Mouse (Mus musculus): Measurements from ENCODE around the gene Ryr1. TPM values are rescaled to one million over a fixed set of nuclear protein-coding genes. Genes with fewer than 3 reads are reported as not detected.
"Not testable (repeated sequence)": the region's sequence is repeated elsewhere in the genome, so short reads cannot be mapped to it uniquely, and the experiment has no call there.

Gene Ryr1
- polyA plus RNA-seq, 1 experiment from 2014 or later: 0.49 TPM

- peak overlapping the region; percentile 18; the same call in 1 of the 2 replicates for H3K4me3 ChIP-seq
- peaks cover 8% of the 10 kb centered on the region; the same call in 1 of the 2 replicates for H3K9me3 ChIP-seq (replicated peaks)
- no peak overlapping the region for H3K27ac ChIP-seq (replicated peaks)
- H3K4me1 ChIP-seq: peaks cover 47% of the 10 kb centered on the region
- WGBS: 3% methylated on average over 5 of the region's 5 CpGs
- peaks cover 53% of the 10 kb centered on the region for H3K27me3 ChIP-seq (ENCODE audit: low read depth, poor library complexity, severe bottlenecking)
- H3K36me3 ChIP-seq: peaks cover 33% of the 10 kb centered on the region
- no peak for DNase-seq (ENCODE audit: low spot score)
Measured at GRCm38 (mm10) chr7:29158264-29158663, 33.3 kb upstream of the Ryr1 start.

DNA sequence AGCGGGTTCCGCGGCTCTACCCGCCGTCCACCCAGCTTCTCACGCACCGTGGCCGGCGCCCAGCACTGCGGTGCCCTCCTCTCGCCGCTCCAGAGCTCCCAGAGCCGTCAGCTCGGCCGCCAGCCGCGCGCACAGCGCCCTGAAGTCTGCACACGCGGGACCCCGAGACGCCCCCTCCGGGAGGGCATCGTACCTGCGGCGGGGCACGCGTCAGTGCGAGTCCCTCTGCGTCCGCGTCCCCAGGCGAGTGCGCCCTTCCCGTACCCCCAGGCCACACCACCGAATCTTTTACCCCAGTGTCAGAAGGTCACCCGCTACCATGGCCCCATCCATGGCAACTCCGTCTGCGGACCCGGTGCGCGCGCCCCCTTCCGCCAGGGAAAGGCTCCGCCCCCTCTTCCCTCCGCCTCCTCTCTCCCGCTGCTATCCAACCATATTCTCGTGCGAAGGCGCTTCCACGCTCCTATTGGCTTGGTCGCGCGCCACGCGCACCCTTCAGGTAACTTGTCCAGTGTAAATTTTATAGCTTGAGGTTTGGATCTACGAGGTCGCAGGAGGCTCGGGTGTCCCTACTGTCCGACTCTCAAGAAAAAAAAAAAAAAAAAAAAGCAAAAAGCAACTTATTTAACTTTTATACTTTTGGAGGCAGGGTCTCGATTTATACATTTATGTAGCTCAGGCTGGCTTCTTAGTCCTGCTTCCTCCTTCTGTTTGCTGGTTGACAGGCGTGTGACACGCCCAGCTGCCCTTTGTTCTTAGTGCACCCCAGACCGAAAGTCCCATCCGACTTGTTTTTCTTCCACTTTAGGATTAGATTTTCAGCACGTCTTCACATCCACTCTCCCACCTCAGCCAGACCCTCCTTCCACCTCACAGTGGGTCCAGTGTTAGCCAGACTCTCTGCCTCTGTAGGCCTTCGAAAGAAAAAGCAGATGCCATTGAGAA is 31.1 kb upstream of the Ryr1 start, which contains the start of gene Fam98c:
Gene Fam98c (minus strand): TSS at position 397 of the 945 bp plus-strand sequence.
- peak; percentile 86 for DNase-seq (ENCODE audit: low spot score)
- WGBS: 4% methylated on average over 68 of the region's 68 CpGs
- H3K36me3 ChIP-seq: peaks cover 14% of the 10 kb centered on the region
- peaks cover 8% of the 10 kb centered on the region; the same call in 1 of the 2 replicates for H3K9me3 ChIP-seq (replicated peaks)
- H3K27ac ChIP-seq (replicated peaks): peak within 1 kb of the TSS; percentile 89
- peaks cover 33% of the 10 kb centered on the region for H3K4me1 ChIP-seq
- peaks cover 39% of the 10 kb centered on the region for H3K27me3 ChIP-seq (ENCODE audit: low read depth, poor library complexity, severe bottlenecking)
- H3K4me3 ChIP-seq: peak within 1 kb of the TSS; percentile 85

DNA sequence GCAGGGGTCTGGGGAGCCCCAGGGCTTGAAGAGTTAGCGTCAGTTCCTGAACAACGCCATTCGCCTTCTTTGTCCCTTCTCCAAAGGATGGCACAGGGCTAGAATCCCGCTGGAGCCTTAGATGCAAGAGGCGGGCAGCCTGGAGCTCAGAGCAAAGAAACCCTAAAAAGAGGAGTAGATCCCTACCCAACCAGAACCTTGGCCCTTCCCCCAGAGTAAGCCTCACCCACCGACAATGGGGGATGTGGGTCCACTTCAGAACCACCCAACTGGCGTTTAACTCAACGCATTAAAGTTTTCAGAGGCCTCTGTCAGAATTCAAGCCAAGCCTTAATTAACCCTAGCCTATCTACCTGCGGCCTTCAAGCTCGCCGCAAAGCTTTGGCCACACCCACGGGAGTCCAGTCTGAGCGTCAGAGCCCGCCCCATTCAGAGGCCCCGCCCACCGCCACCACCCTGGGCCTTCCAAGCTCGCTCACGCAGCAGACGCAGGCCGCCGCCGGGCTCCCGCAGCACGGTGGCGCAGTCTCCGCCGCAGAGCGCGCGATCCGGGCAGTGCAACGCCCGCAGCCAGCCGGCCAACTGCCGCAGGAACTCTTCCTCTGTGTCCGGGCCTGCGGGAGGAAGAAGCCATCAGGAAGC is 30.3 kb upstream of the Ryr1 start:
- peaks cover 39% of the 10 kb centered on the region for H3K27me3 ChIP-seq (ENCODE audit: low read depth, poor library complexity, severe bottlenecking)
- H3K27ac ChIP-seq (replicated peaks): peak overlapping the region; percentile 89
- WGBS: 7% methylated on average over 37 of the region's 37 CpGs
- peak overlapping the region; percentile 85 for H3K4me3 ChIP-seq
- H3K9me3 ChIP-seq (replicated peaks): peaks cover 8% of the 10 kb centered on the region; the same call in 1 of the 2 replicates
- peaks cover 33% of the 10 kb centered on the region for H3K4me1 ChIP-seq
- peaks cover 9% of the 10 kb centered on the region; the same call in 1 of the 2 replicates for H3K36me3 ChIP-seq
- peak; percentile 87 for DNase-seq (ENCODE audit: low spot score)

DNA sequence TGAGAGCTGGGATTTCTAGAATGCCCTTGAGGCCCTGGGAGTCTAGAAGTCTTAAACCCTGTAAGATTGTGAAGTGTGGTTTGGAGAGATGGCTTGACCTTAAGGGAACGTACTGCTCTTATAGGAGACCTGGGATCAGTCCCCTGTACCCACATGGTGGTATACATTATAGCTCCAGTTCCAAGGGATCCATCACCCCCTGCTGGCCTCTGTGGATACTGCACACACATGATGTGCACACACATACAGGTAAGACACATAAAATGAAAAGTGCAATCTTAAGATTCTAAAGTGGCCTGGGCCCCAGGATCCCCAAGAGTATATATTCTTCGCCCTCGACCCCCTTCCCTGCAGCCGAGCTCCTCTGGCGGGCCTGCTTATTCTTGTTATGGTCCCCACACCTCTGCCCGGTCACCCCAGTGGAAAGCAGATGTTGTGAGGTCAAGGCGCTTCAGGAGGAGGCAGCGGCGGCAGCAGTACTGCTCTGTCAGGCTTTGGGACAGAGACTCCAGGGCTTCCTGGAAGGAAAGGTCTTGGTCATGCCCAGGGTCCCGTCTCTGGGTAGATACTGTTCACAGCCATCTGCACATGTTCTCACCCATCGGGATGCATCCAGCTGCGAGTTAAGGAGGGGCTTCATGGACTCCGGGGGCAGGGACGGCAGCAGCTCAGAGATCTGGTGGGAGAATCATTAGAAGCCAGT is 29.2 kb upstream of the Ryr1 start:
- Histone ChIP-seq H3K27me3 (ENCODE audit: low read depth, poor library complexity, severe bottlenecking) (peaks cover 27% of the 10 kb centered on the region), H3K36me3 (peaks cover 9% of the 10 kb centered on the region; the same call in 1 of the 2 replicates), H3K4me3 (no peak overlapping the region), H3K27ac (replicated peaks) (no peak overlapping the region), H3K9me3 (replicated peaks) (peaks cover 8% of the 10 kb centered on the region; the same call in 1 of the 2 replicates), H3K4me1 (peaks cover 31% of the 10 kb centered on the region)
- no peak for DNase-seq (ENCODE audit: low spot score)
- 94% methylated on average over 14 of the region's 14 CpGs for WGBS

- no peak overlapping the region for H3K27ac ChIP-seq (replicated peaks)
- peaks cover 8% of the 10 kb centered on the region; the same call in 1 of the 2 replicates for H3K9me3 ChIP-seq (replicated peaks)
- H3K36me3 ChIP-seq: peaks cover 9% of the 10 kb centered on the region; the same call in 1 of the 2 replicates
- no peak overlapping the region for H3K4me3 ChIP-seq
- peaks cover 8% of the 10 kb centered on the region for H3K27me3 ChIP-seq (ENCODE audit: low read depth, poor library complexity, severe bottlenecking)
- 66% methylated on average over 10 of the region's 10 CpGs for WGBS
- no peak for DNase-seq (ENCODE audit: low spot score)
- peaks cover 22% of the 10 kb centered on the region for H3K4me1 ChIP-seq
Measured at GRCm38 (mm10) chr7:29151486-29151885, 26.5 kb upstream of the Ryr1 start.

DNA sequence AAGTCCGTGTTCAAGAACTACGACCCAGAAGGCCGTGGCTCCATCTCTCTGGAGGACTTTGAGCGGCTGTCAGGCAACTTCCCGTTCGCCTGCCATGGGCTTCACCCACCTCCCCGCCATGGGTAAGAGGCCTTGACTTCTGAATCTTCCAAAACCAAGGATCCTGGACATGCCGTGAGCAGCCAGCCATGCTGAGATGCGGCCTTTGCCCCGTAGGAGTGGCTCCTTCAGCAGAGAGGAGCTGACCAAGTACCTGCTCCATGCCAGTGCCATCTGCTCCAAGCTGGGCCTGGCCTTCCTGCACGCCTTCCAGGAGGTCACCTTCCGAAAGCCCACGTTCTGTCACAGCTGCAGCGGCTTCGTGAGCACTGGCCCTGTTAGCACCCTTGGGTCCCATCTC is 23.8 kb upstream of the Ryr1 start:
- peaks cover 6% of the 10 kb centered on the region; the same call in 1 of the 2 replicates for H3K4me1 ChIP-seq
- no peaks in the 10 kb centered on the region for H3K27me3 ChIP-seq (ENCODE audit: low read depth, poor library complexity, severe bottlenecking)
- peaks cover 2% of the 10 kb centered on the region; the same call in 1 of the 2 replicates for H3K9me3 ChIP-seq (replicated peaks)
- WGBS: 89% methylated on average over 15 of the region's 15 CpGs
- DNase-seq (ENCODE audit: low spot score): no peak
- H3K36me3 ChIP-seq: peaks cover 3% of the 10 kb centered on the region; the same call in 1 of the 2 replicates
- H3K27ac ChIP-seq (replicated peaks): no peak overlapping the region
- no peak overlapping the region for H3K4me3 ChIP-seq

- 89% methylated on average over 7 of the region's 7 CpGs for WGBS
- Histone ChIP-seq H3K36me3 (no peaks in the 10 kb centered on the region), H3K9me3 (replicated peaks) (no peaks in the 10 kb centered on the region)
Measured at GRCm38 (mm10) chr7:29146625-29147367, 21.8 kb upstream of the Ryr1 start.

DNA sequence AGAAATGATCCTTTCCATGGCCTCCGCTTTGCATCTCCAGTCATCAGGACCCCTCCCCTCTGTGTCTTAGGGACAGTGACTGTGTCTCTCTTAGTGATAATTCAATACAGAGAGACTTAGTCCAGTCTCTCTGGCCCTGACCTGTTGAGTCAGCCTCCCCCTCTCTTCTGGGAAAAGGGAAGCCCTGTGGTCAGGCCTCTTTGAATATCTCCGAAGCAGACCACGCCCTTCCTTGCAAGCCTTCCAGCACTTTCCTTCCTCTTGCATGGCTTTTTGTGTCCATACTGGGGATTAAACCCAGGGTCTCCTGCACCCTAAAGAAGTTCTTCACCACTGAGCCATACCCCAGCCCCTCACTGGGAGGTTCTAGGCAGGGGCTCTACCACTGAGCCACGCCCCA is 19.0 kb upstream of the Ryr1 start:
- no peaks in the 10 kb centered on the region for H3K36me3 ChIP-seq
- no peak overlapping the region for H3K4me3 ChIP-seq
- H3K9me3 ChIP-seq (replicated peaks): no peaks in the 10 kb centered on the region
- H3K4me1 ChIP-seq: peaks cover 6% of the 10 kb centered on the region; the same call in 1 of the 2 replicates
- H3K27me3 ChIP-seq (ENCODE audit: low read depth, poor library complexity, severe bottlenecking): no peaks in the 10 kb centered on the region
- WGBS: 89% methylated on average over 4 of the region's 4 CpGs
- H3K27ac ChIP-seq (replicated peaks): no peak overlapping the region
- DNase-seq (ENCODE audit: low spot score): no peak

More at GRCm38 (mm10) chr7:29146625-29147367, 21.8 kb upstream of the Ryr1 start:
- H3K27ac ChIP-seq (replicated peaks): no peak overlapping the region
- no peak overlapping the region for H3K4me3 ChIP-seq
- no peak for DNase-seq (ENCODE audit: low spot score)
- peaks cover 6% of the 10 kb centered on the region; the same call in 1 of the 2 replicates for H3K4me1 ChIP-seq
- H3K27me3 ChIP-seq (ENCODE audit: low read depth, poor library complexity, severe bottlenecking): no peaks in the 10 kb centered on the region

DNA sequence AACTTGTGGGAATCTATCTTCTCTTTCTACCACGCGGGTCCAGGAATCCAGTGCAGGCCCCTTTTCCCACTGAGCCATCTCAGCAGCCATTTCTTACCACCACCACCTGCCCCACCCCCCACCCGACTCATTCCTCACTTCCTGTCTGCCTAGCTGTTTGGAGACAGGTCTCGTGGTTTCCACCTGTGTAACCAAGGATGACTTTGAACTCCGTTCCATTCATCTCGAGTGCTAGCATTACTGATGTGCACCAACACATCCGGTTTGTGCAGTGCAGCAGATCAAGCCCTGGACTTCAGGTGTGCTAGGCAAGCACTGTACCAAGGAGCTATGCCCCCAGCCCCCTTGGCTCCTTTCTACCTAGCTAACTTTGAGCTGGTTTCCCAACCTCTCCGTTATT is 16.4 kb upstream of the Ryr1 start:
- no peak for DNase-seq (ENCODE audit: low spot score)
- Histone ChIP-seq H3K4me1 (no peaks in the 10 kb centered on the region), H3K9me3 (replicated peaks) (no peaks in the 10 kb centered on the region), H3K27me3 (ENCODE audit: low read depth, poor library complexity, severe bottlenecking) (peaks cover 3% of the 10 kb centered on the region), H3K27ac (replicated peaks) (no peak overlapping the region), H3K36me3 (no peaks in the 10 kb centered on the region), H3K4me3 (no peak overlapping the region)
- WGBS: 85% methylated on average over 8 of the region's 8 CpGs

- not testable (repeated sequence) for H3K27ac ChIP-seq (replicated peaks); DNase-seq (ENCODE audit: low spot score); H3K4me3 ChIP-seq; H3K9me3 ChIP-seq (replicated peaks); H3K36me3 ChIP-seq
- WGBS: 87% methylated on average over 3 of the region's 4 CpGs
- peaks cover 23% of the 10 kb centered on the region for H3K27me3 ChIP-seq (ENCODE audit: low read depth, poor library complexity, severe bottlenecking)
- H3K4me1 ChIP-seq: peaks cover 13% of the 10 kb centered on the region
Measured at GRCm38 (mm10) chr7:29139237-29139636, 14.3 kb upstream of the Ryr1 start.

GRCm38 (mm10) chr7:29137429-29137828 is 12.4 kb upstream of the Ryr1 start:
- Histone ChIP-seq H3K4me3 (no peak overlapping the region), H3K27ac (replicated peaks) (no peak overlapping the region), H3K4me1 (peaks cover 14% of the 10 kb centered on the region), H3K9me3 (replicated peaks) (no peaks in the 10 kb centered on the region), H3K27me3 (ENCODE audit: low read depth, poor library complexity, severe bottlenecking) (peaks cover 30% of the 10 kb centered on the region), H3K36me3 (no peaks in the 10 kb centered on the region)
- WGBS: 47% methylated on average over 16 of the region's 16 CpGs
- no peak for DNase-seq (ENCODE audit: low spot score)

Data from midbrain, embryonic 10.5 days (tissue).